Mouse (Mus musculus) hindbrain, embryonic 15.5 days (tissue): ENCODE results near the gene Zfand3. TPM values are rescaled to one million over a fixed set of nuclear protein-coding genes. Genes with fewer than 3 reads are reported as not detected.

ENCODE experiments used
- ATAC-seq: fragments of 200-750 bp; cut with Nextera tagmentation; 2 replicates; pipeline ENCODE4 v1.8.0; 2017; ENCODE audit warnings: low read depth, moderate number of reproducible peaks, moderate TSS enrichment; ENCODE audit not compliant: low FRiP score
- H3K27ac ChIP-seq: fragments of 300-500 bp; sonication (generic); replicated peaks from 2 replicates; pipeline ENCODE4 v1.5.1; 2015; ENCODE audit warnings: mild to moderate bottlenecking, inconsistent platforms
- H3K27me3 ChIP-seq: fragments of 300-500 bp; sonication (generic); 2 replicates; pipeline ENCODE4 v1.6.1; 2015; ENCODE audit warnings: control low read depth, inconsistent platforms
- H3K36me3 ChIP-seq: fragments of 300-500 bp; sonication (generic); 2 replicates; pipeline ENCODE4 v1.6.1; 2015; ENCODE audit warnings: control low read depth, inconsistent platforms
- H3K4me1 ChIP-seq: fragments of 300-500 bp; sonication (generic); replicated peaks from 2 replicates; pipeline ENCODE4 v1.6.1; 2015; ENCODE audit warnings: control low read depth, inconsistent platforms
- H3K4me2 ChIP-seq: fragments of 300-500 bp; sonication (generic); 2 replicates; pipeline ENCODE4 v1.6.1; 2015; ENCODE audit warnings: moderate library complexity, mild to moderate bottlenecking, inconsistent platforms
- H3K4me3 ChIP-seq: fragments of 300-500 bp; sonication (generic); 2 replicates; pipeline ENCODE4 v1.5.1; 2015; ENCODE audit warnings: mild to moderate bottlenecking, inconsistent platforms
- H3K9ac ChIP-seq: fragments of 300-500 bp; sonication (generic); 2 replicates; pipeline ENCODE4 v1.6.1; 2015; ENCODE audit warnings: inconsistent platforms
- H3K9me3 ChIP-seq: fragments of 300-500 bp; sonication (generic); 2 replicates; pipeline ENCODE4 v1.6.1; 2016; ENCODE audit warnings: control low read depth, inconsistent platforms
- WGBS: fragments of 180-500 bp; shearing (Covaris S2); methylation state at CpG from one replicate; pipeline ENCODE4 v1.1.7; 2015; 5-methylcytosine and 5-hydroxymethylcytosine counted together
- polyA plus RNA-seq: library from polyadenylated mRNA; unstranded; fragments of >200 nt; fragmentation: Nextera tagmentation; extraction: Ambion mirVana; gene quantifications from 2 replicates; pipeline ENCODE4 v1.2.1, GENCODE M21; 2015

Zfand3 gene
- polyA plus RNA-seq: 54.7 and 59.8 TPM in 2 replicates

- H3K4me3 ChIP-seq: peak within 1 kb of the TSS; percentile 96
- no peaks in the 10 kb centered on the region for H3K27me3 ChIP-seq
- H3K4me2 ChIP-seq: peak within 1 kb of the TSS; percentile 85
- peak within 1 kb of the TSS; percentile 99 for H3K27ac ChIP-seq
- peak; percentile 91 for ATAC-seq
- H3K4me1 ChIP-seq: peaks cover 41% of the 10 kb centered on the region
- no peaks in the 10 kb centered on the region for H3K9me3 ChIP-seq
- no peaks in the 10 kb centered on the region for H3K36me3 ChIP-seq
- under 1% methylated on average over 53 of the region's 93 CpGs for WGBS
- H3K9ac ChIP-seq: peak within 1 kb of the TSS; percentile 100
These were observed at the start of gene Zfand3 for GRCm38 (mm10) chr17:30004203-30005102. TSS of gene Zfand3 (plus strand) at chr17:30004733.

- WGBS: 74% methylated on average over 8 of the region's 8 CpGs
- no peak for ATAC-seq
These were observed 48.7 kb upstream of the Zfand3 start for GRCm38 (mm10) chr17:29955880-29956279.

GRCm38 (mm10) chr17:29963730-29964259 lies 40.7 kb upstream of the Zfand3 start:
- WGBS: 3% methylated on average over 11 of the region's 11 CpGs
- no peaks in the 10 kb centered on the region for H3K36me3 ChIP-seq
- 0 out of 2 replicates have a peak, but pooled peaks cover 6% of the 10 kb centered on the region for H3K9me3 ChIP-seq
- H3K4me2 ChIP-seq: peak overlapping the region; percentile 31
- H3K27ac ChIP-seq: no peak overlapping the region
- peaks cover 28% of the 10 kb centered on the region for H3K4me1 ChIP-seq
- no peak overlapping the region for H3K4me3 ChIP-seq
- peak; percentile 64; the same call in 1 of the 2 replicates for ATAC-seq
- H3K9ac ChIP-seq: no peak overlapping the region
- 0 out of 2 replicates have a peak, but pooled peaks cover 3% of the 10 kb centered on the region for H3K27me3 ChIP-seq

More at GRCm38 (mm10) chr17:29955880-29956279, 48.7 kb upstream of the Zfand3 start:
- H3K27ac ChIP-seq: no peak overlapping the region
- no peaks in the 10 kb centered on the region for H3K4me1 ChIP-seq
- 0 out of 2 replicates have a peak, but pooled peaks cover 6% of the 10 kb centered on the region for H3K9me3 ChIP-seq
- H3K4me3 ChIP-seq: no peak overlapping the region
- no peak overlapping the region for H3K4me2 ChIP-seq
- no peaks in the 10 kb centered on the region for H3K36me3 ChIP-seq
- H3K27me3 ChIP-seq: no peaks in the 10 kb centered on the region
- no peak overlapping the region for H3K9ac ChIP-seq

GRCm38 (mm10) chr17:29965506-29965905 lies 39.0 kb upstream of the Zfand3 start:
- Histone ChIP-seq H3K27me3 (0 out of 2 replicates have a peak, but pooled peaks cover 3% of the 10 kb centered on the region), H3K36me3 (no peaks in the 10 kb centered on the region), H3K4me2 (no peak overlapping the region), H3K9ac (no peak overlapping the region), H3K4me3 (no peak overlapping the region), H3K9me3 (no peaks in the 10 kb centered on the region), H3K4me1 (peaks cover 35% of the 10 kb centered on the region), H3K27ac (no peak overlapping the region)
- no peak; the same call in 1 of the 2 replicates for ATAC-seq
- 7% methylated on average over 5 of the region's 5 CpGs for WGBS

- ATAC-seq: no peak
- Histone ChIP-seq H3K27me3 (no peaks in the 10 kb centered on the region), H3K4me3 (no peak within 1 kb of the TSS), H3K9ac (no peak within 1 kb of the TSS), H3K4me2 (no peak within 1 kb of the TSS), H3K4me1 (peaks cover 22% of the 10 kb centered on the region), H3K9me3 (no peaks in the 10 kb centered on the region), H3K27ac (no peak within 1 kb of the TSS), H3K36me3 (no peaks in the 10 kb centered on the region)
- WGBS: 52% methylated on average over 7 of the region's 7 CpGs
These were observed 34.4 kb upstream of the Zfand3 start, which contains the start of gene Mdga1 for GRCm38 (mm10) chr17:29970037-29970555. TSS of gene Mdga1 (minus strand) at chr17:29970087.

GRCm38 (mm10) chr17:29971761-29972432 lies 32.6 kb upstream of the Zfand3 start:
- no peak overlapping the region for H3K9ac ChIP-seq
- no peak overlapping the region for H3K4me2 ChIP-seq
- ATAC-seq: no peak
- H3K9me3 ChIP-seq: no peaks in the 10 kb centered on the region
- H3K27me3 ChIP-seq: no peaks in the 10 kb centered on the region
- no peak overlapping the region for H3K27ac ChIP-seq
- WGBS: 29% methylated on average over 15 of the region's 15 CpGs
- peaks cover 17% of the 10 kb centered on the region for H3K4me1 ChIP-seq
- no peaks in the 10 kb centered on the region for H3K36me3 ChIP-seq
- H3K4me3 ChIP-seq: no peak overlapping the region

- H3K4me1 ChIP-seq: peaks cover 17% of the 10 kb centered on the region
These were observed 31.3 kb upstream of the Zfand3 start for GRCm38 (mm10) chr17:29973226-29973625.

GRCm38 (mm10) chr17:29975731-29976130 lies 28.8 kb upstream of the Zfand3 start:
- Histone ChIP-seq H3K27me3 (no peaks in the 10 kb centered on the region), H3K4me3 (no peak overlapping the region), H3K9me3 (no peaks in the 10 kb centered on the region), H3K27ac (no peak overlapping the region), H3K36me3 (no peaks in the 10 kb centered on the region), H3K4me1 (peaks cover 10% of the 10 kb centered on the region), H3K4me2 (no peak overlapping the region), H3K9ac (no peak overlapping the region)
- ATAC-seq: peak; percentile 72
- WGBS: 6% methylated on average over 8 of the region's 8 CpGs

More at GRCm38 (mm10) chr17:29973226-29973625, 31.3 kb upstream of the Zfand3 start:
- Histone ChIP-seq H3K4me3 (no peak overlapping the region), H3K4me2 (no peak overlapping the region), H3K9ac (no peak overlapping the region), H3K27me3 (no peaks in the 10 kb centered on the region), H3K9me3 (no peaks in the 10 kb centered on the region), H3K36me3 (no peaks in the 10 kb centered on the region), H3K27ac (no peak overlapping the region)
- 95% methylated on average over 7 of the region's 7 CpGs for WGBS
- ATAC-seq: no peak

GRCm38 (mm10) chr17:29979020-29979419 lies 25.5 kb upstream of the Zfand3 start:
- Histone ChIP-seq H3K4me3 (no peak overlapping the region), H3K9ac (no peak overlapping the region), H3K4me1 (peaks cover 4% of the 10 kb centered on the region; the same call in 1 of the 2 replicates), H3K36me3 (no peaks in the 10 kb centered on the region), H3K27ac (no peak overlapping the region), H3K27me3 (no peaks in the 10 kb centered on the region), H3K9me3 (no peaks in the 10 kb centered on the region), H3K4me2 (no peak overlapping the region)
- ATAC-seq: no peak
- 54% methylated on average over 4 of the region's 4 CpGs for WGBS

GRCm38 (mm10) chr17:29979841-29980240 lies 24.7 kb upstream of the Zfand3 start:
- Histone ChIP-seq H3K9ac (no peak overlapping the region), H3K4me3 (no peak overlapping the region), H3K4me1 (peaks cover 4% of the 10 kb centered on the region; the same call in 1 of the 2 replicates), H3K27ac (no peak overlapping the region), H3K9me3 (no peaks in the 10 kb centered on the region), H3K4me2 (no peak overlapping the region), H3K36me3 (no peaks in the 10 kb centered on the region), H3K27me3 (no peaks in the 10 kb centered on the region)
- ATAC-seq: no peak
- 82% methylated on average over 7 of the region's 7 CpGs for WGBS

- WGBS: 58% methylated on average over 8 of the region's 8 CpGs
- no peak for ATAC-seq
- no peaks in the 10 kb centered on the region for H3K27me3 ChIP-seq
- H3K9ac ChIP-seq: no peak overlapping the region
- no peak overlapping the region for H3K27ac ChIP-seq
- no peaks in the 10 kb centered on the region for H3K36me3 ChIP-seq
- no peaks in the 10 kb centered on the region for H3K4me1 ChIP-seq
- H3K9me3 ChIP-seq: no peaks in the 10 kb centered on the region
- H3K4me3 ChIP-seq: no peak overlapping the region
- no peak overlapping the region for H3K4me2 ChIP-seq
These were observed 23.0 kb upstream of the Zfand3 start for GRCm38 (mm10) chr17:29981568-29981967.
